Mouse (Mus musculus): ENCODE data around the gene Pcdh11x.
"Not testable (repeated sequence)": the region's sequence is repeated elsewhere in the genome, so short reads cannot be mapped to it uniquely, and the experiment has no call there.

Gene Pcdh11x

GRCm38 (mm10) chrX:120290011-120290899, at the start of gene Pcdh11x:
Pcdh11x (plus strand) TSS chrX:120290259.
- peak; percentile 61 for DNase-seq (ENCODE audit: low spot score)

GRCm38 (mm10) chrX:120260089-120260488, 30.0 kb upstream of the Pcdh11x start:
- DNase-seq (ENCODE audit: low spot score): no peak

- DNase-seq (ENCODE audit: low spot score): peak; percentile 3
Measured at GRCm38 (mm10) chrX:120285522-120285921, 4.5 kb upstream of the Pcdh11x start.

GRCm38 (mm10) chrX:120287502-120287901, 2.6 kb upstream of the Pcdh11x start:
- peak; percentile 3 for DNase-seq (ENCODE audit: low spot score)

GRCm38 (mm10) chrX:120290900-120291280, 831 bp downstream of the Pcdh11x start:
- peak; percentile 11 for DNase-seq (ENCODE audit: low spot score)

- peak; percentile 32 for DNase-seq (ENCODE audit: low spot score)
Measured at GRCm38 (mm10) chrX:120291696-120292095, 1.6 kb downstream of the Pcdh11x start.

GRCm38 (mm10) chrX:120292832-120293750, 3.0 kb downstream of the Pcdh11x start:
- peak; percentile 82 for DNase-seq (ENCODE audit: low spot score)

- DNase-seq (ENCODE audit: low spot score): no peak
Measured at GRCm38 (mm10) chrX:120301469-120302175, 11.6 kb downstream of the Pcdh11x start.

- not testable (repeated sequence) for DNase-seq (ENCODE audit: low spot score)
Measured at GRCm38 (mm10) chrX:120312995-120313394, 22.9 kb downstream of the Pcdh11x start, which contains the start of gene H2afb3. H2afb3 (minus strand) TSS chrX:120313095.

- no peak for DNase-seq (ENCODE audit: low spot score)
Measured at GRCm38 (mm10) chrX:120466225-120466624, 176.2 kb downstream of the Pcdh11x start.

- no peak for DNase-seq (ENCODE audit: low spot score)
Measured at GRCm38 (mm10) chrX:120486428-120486827, 196.4 kb downstream of the Pcdh11x start.

- no peak for DNase-seq (ENCODE audit: low spot score)
Measured at GRCm38 (mm10) chrX:120524986-120525385, 234.9 kb downstream of the Pcdh11x start.

- DNase-seq (ENCODE audit: low spot score): no peak
Measured at GRCm38 (mm10) chrX:120599309-120599708, 309.2 kb downstream of the Pcdh11x start.

GRCm38 (mm10) chrX:120618460-120618859, 328.4 kb downstream of the Pcdh11x start:
- no peak for DNase-seq (ENCODE audit: low spot score)

GRCm38 (mm10) chrX:120670236-120670635, 380.2 kb downstream of the Pcdh11x start:
- not testable (repeated sequence) for DNase-seq (ENCODE audit: low spot score)

- DNase-seq (ENCODE audit: low spot score): no peak
Measured at GRCm38 (mm10) chrX:120734144-120734543, 444.1 kb downstream of the Pcdh11x start.

- no peak for DNase-seq (ENCODE audit: low spot score)
Measured at GRCm38 (mm10) chrX:120735792-120736191, 445.7 kb downstream of the Pcdh11x start.

GRCm38 (mm10) chrX:120944556-120944955, 654.5 kb downstream of the Pcdh11x start:
- no peak for DNase-seq (ENCODE audit: low spot score)

All from embryo, embryonic 10 days (tissue).